Mouse (Mus musculus) right cerebral cortex, postnatal 14 days (tissue): ENCODE measurements around the gene Serpinf2.

ENCODE experiments used
- DNase-seq: peaks from one replicate; pipeline ENCODE4 v3.0.0; 2022

The Serpinf2 gene

DNA sequence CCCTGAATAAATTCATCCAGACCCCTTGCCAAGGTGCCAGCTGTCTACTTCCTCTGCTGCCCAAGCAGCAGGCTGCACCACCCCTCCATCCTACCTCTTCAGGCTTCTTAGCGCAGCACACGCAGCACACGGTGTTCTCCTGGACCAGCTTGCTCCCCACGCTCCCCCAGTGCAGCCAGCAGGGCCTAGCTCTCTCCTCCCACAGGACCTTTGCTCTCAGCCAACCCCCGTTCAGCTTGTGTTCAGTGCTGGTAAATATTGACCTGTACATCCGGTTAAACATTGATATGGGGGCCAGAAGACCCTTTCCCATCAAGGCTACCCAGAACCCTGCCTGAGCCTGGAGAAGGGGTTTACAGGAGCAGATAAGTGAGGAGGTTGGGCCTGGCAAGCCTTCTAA, at the start of gene Serpinf2:
Gene Serpinf2, minus strand, starts transcription at position 229 of the 400 bp plus-strand sequence.
- no peak for DNase-seq

DNA sequence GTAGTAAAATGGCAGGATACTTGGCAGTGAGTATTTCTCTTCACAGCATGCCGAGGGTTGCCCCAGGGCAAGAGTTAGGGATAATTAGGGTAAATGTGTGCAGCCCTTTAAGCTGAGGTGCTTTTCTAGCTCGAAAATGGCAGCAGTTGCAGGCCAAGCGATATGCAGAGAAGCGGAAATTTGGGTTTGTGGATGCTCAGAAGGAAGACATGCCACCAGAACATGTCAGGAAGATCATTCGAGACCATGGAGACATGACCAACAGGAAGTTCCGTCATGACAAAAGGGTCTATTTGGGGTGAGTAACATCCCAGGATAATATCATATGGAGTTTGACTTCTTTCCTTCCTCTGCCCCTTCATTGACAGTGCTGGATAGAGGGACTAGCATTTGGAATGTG, 48.1 kb upstream of the Serpinf2 start:
- no peak for DNase-seq

DNA sequence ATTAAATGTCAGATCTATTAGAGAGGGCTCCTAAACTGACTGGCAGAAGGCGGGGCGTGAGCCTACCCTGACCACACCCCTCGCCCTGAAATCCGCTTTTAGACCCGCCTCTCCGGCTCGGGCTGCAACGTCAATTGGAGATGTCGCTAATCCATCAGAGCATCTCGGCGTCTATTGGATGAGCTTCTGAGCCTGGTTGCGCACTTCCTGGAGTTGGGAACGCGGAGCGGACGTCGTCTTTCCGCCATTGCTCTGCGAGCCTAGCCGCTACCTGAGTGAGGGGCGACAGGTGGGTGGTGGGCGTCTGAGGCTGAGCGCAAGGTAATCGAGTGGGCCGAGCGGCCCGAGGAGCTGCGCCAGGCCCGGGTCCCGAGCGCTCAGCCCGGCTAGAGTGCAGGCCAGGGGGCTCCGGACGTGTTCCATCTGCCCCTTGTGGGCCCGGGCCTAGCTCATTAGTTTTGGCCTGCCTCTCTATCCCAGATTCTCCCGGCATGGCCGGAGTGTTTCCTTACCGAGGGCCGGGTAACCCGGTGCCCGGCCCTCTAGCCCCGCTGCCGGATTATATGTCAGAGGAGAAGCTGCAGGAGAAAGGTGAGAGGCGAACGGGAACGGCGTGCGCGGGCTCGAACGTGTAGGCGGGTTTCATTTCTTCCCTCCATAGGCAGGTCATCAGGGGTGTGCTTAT, 47.4 kb upstream of the Serpinf2 start, which contains the start of gene Prpf8:
Gene Prpf8, plus strand, starts transcription at position 216 of the 685 bp plus-strand sequence.
- peak; percentile 91 for DNase-seq

DNA sequence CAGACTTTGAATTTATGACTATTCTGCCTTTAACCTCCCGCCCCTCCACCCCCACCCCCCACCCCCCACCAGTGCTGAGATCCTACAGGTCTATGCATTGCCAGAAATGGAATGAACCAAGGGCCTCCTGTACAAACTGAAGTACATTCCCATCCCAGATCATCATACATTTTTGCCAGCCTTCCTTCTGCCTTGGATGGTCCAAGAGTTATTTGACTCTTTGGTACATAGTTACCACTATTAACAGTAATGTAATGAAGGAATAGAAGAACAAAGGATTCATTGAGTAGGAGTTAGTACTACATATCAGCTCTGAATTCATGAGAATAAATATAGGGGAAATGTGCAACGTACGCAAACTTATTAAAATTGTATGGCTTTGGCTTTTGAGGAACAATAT, 46.8 kb upstream of the Serpinf2 start:
- DNase-seq = no peak

DNA sequence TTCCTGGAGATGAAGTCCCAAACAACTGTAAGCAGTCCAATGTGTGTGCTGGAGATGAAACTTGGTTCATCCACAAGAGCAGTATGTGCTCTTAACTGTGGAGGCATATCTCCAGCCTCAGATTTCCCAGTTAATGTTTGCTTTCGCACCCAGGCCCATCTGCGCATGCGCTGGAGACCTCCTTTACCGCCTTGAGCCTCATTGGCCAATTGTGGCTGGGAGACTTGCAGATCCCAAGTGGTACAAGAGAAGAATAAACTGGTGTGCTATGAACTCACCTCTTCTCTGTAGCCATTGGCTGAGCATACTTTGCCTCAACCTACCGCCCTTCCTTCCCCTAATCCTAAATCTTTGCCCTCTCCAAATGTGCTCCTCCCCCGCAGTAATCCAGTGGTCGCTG, 34.0 kb upstream of the Serpinf2 start:
- DNase-seq = no peak

DNA sequence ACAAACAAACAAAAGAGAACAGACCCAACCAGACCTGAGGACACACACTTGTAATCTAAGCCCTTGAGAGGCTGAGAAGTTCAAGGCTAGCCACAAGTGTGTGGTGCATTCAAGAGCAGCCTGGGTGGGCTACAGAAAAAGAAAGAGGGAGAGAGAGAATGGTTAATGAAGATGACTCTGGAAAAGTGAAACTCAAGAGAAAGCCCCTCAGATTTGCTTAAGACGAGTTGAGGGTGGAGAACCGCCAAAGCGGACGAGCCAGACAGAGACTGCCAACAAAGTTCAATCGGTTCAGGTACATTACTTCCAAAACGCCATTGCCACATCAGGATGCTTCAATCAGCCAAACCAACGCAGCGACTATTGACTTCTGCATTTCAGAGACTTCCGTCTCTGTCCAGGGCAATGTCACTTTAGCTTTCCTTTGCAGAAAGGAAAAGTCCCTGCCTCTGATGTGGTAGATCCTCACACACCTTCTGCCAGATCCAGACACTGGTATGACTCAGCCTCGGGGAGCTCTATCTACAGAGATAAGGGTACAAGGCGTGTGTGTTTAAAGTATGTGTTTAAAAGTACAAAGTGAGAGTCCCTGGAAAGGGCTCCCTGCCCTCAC, 33.2 kb upstream of the Serpinf2 start:
- no peak for DNase-seq

DNA sequence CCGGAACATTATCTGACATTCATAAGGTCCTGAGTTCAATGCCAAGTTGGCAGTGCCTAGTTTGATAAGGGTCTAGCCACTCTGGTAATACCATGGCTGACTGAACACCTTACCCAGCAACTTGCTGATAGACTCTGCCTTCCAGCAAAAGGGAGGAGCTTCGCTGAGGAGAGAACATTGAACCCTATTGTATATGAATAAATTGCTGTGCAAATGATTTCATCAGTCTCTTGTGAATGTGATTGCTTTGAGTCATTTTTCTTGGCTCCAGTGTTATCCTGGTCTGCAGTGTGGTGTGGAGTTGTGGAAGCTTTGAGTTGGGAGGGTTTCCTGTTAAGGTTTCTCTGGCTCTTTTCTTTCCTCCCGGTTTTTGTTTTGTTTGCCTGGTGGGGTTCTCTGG, 31.3 kb upstream of the Serpinf2 start:
- DNase-seq = no peak

DNA sequence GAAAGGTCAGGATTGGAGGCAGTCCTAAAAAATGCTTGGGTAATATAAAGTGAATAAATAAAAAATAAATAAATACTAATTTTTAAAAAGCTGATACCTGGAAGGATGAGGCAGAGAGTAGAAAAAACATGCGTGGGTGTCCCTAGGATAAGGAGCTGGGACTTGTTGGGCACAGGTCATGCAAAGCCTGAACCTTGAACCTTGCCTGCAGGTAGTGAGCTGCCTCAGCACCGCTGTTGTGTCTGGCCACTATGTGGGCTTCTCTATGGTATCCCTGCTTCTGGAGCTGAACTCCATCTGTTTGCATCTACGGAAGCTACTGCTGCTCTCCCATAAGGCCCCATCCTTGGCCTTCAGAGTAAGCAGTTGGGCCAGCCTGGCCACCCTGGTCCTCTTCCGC, 29.9 kb upstream of the Serpinf2 start:
- no peak for DNase-seq

DNA sequence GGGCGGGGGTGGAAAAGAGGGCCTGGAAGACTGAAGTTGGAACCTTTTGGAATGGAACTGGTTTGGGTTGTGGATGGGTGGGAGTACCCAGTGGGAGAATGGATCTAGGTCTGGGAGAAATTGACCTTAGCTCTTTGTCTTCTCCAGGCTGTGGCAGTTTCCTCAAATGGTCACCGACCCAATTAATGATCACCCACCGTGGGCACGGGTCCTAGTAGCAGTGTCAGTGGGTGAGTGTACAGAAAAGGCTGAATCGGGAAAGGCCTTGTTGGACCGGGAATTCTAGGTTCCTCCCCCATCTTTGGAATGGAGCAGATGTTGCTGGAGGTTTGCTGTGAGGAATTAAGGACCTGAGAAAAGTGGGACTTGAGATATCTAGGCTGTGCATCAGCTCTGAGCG, 29.0 kb upstream of the Serpinf2 start:
- no peak for DNase-seq

DNA sequence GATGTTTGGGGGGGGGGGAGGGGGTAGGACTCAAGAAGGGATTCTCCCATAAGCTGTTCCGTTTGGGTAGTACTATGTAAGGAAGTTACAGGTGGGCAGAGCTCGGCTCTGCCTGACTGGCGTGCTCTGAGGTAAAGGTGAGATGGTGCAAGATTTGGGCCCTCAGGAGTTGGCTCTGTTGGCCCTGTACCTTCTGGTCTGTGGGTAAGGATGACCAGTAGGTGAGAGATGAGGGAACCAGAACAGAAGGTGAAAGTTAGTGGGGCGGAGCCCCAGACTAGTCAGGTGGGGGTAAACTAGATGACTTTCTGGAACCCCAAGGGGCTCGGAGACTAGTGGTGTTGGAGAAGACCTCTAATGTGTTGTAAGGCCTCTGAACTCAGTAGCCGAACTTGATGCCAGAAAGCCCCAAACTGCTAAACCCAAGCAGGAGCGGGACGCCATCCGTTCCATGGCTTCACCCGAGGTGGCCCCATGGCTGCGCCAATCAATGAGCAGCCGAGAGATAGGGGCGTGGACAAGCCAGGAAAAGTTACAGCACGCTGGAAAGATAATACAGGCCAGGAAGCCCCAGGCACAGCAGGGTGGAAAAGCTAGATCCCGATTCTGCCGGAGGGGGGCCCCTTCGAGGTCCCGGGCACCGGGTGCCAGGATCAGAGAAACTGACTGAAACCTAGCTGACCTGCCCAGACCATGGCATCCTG, 28.3 kb upstream of the Serpinf2 start:
- no peak for DNase-seq

DNA sequence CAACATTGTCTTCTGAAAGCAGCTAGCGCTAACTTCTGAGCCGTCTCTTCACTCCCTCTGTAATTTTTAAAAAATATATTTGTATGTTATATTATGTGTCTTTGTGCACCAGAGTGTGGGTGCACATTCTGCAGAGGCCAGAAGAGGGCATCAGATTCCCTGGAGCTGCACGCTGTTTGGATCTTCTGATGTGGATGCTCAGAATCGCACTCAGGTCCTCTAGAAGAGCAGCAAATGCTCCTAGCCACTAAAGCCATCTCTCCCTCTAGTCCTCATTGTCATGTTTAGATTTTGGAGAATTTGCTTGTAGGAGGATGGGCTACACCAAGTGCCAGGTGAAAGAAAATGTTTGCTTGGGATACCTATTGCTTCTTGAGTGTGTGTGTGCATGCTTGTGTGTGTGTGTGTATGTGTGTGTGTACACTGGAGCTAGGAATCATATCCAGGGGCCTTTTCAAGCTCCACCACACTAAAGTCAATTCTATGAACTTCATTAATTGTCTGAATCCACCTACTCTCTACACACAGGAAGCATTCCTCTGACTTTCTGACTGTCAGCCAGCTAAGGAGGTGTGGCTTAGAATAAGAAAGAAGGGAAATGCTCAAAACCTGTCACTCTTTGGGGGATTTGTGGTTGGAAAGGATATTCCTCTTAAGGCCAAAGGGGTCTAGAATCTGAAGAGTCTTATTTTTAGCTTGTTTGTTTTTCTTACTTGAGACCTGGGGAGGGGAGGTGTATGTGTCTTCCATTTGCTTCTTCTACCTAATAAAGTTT, 27.5 kb upstream of the Serpinf2 start:
- no peak for DNase-seq

DNA sequence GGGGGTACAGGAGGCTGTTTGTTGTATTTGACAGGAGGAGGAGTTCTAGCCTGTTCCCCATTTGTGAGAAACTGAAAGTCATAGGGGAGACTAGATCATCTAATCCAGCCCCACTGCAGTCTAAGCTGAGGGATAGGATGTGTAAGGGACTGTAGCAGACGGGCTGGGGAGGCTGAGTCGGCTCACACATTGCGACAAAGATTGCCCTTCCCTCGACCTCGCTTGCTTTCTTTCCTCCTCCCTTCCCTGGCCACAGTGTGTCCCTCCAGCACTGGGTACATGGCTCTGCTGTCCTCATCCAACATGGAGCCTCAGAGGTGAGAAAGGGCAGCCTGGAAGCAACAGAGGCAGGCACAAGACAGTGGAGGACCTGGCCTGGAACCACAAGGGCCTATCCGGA, 25.7 kb upstream of the Serpinf2 start:
- no peak for DNase-seq

DNA sequence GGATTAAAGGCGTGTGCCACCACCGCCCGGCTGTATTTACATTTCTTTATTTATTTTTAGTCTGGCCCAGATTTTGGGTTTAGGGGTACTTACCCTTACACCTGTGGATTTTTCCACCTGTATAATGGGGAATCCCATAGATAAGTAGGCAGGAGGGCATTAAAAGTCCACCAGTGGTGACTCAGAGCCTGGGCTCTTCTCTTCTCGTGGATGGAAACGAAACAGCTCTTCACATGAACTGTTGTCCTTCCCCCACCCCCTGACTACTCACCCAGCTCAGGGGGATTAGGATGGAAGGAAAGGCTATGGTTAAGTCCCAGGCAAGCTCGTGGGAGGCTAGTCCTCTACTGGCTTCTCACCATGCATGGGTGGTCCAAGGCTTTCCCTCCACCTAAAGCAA, 25.0 kb upstream of the Serpinf2 start:
- no peak for DNase-seq

DNA sequence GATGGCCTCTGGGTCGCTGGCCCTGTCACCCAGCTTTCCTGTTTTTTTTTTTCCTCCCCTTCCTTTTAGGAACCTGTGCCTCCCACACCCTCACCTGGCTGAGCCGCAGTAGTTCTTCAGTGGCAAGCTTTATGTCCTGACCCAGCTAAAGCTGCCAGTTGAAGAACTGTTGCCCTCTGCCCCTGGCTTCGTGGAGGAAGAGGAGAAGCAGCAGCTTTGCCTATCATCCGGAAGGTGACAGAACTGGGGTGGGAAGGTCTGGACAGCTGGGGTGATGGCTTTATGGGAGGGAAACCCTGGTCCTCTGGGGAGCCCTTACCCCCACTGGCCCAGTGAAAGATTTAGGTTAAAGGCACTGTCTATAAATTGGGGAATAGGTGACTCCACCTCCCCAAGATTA, 24.2 kb upstream of the Serpinf2 start:
- no peak for DNase-seq

DNA sequence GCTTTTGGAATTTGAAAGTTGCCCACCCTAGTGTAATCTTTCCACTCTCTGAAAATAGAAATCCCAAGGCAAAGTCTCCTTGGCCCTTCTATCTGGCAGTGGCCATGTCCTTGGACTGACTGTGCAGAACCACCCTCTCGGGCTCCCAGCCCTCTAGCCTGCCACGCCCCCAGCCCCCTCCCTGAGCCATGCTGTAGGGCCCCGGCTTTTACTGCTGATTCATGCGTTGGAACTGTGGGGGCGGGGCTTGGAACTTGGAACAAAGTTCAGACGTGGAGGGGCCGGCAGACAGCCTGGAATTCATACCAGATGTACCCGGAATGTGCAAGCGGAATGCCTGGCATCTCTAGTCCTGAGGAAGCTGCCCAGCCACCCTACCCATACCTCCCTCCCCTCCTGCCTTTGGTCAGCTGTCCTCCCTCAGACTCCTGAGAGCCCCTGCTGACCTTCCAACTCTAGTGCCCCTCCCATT, 23.5 kb upstream of the Serpinf2 start:
- peak; percentile 74 for DNase-seq

DNA sequence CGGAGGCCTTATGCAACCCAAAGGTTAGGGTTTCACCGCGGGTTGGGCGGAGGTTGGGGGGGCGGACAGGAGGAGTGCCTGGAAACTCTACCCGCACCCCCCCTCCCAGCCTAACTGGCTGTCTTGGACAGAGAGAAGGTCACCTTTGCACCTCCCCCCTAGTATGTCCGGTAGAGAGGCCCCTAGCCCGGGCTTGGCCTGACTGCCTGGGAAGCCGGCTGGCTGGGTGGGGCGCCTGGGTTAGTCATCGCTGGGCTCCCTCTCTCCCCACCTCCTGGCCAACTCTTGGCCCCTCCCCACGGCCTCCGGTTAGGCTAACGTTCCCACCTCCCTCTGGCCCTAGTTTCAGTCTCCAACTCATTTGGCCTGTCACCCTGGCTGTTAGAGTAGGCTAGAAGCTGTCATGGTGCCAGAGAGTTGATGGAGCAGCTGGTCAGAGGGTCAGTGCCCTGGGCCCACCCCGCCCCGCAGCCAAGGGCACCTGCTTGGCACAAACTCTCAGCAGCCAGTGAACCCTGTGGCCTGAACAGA, 22.9 kb upstream of the Serpinf2 start:
- DNase-seq = no peak

DNA sequence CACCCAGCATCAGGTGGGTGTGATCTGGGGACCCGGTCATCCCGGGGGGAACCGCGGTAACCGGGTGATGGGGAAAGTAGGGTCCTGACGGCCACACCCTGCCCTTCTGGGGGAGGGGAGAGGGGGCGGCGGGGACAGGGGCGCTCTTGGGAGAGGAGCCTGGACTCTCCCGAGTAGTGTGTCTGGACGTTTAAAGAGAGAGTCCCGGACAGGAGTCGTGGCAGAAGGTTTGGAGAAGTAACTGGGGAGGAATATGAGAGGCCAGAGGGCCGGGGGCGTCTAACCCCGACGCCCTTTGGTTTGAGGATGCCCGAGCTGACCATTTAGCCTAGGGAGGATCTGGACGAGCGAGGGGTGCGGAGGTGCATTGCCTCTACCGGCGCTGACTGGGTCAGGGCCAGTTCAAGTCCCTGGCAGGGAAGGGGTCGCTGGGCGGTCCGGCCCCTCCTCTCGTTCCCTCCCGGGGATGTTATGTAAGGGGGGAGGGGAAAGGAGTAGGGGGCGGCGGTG, 22.4 kb upstream of the Serpinf2 start:
- peak; percentile 48 for DNase-seq

DNA sequence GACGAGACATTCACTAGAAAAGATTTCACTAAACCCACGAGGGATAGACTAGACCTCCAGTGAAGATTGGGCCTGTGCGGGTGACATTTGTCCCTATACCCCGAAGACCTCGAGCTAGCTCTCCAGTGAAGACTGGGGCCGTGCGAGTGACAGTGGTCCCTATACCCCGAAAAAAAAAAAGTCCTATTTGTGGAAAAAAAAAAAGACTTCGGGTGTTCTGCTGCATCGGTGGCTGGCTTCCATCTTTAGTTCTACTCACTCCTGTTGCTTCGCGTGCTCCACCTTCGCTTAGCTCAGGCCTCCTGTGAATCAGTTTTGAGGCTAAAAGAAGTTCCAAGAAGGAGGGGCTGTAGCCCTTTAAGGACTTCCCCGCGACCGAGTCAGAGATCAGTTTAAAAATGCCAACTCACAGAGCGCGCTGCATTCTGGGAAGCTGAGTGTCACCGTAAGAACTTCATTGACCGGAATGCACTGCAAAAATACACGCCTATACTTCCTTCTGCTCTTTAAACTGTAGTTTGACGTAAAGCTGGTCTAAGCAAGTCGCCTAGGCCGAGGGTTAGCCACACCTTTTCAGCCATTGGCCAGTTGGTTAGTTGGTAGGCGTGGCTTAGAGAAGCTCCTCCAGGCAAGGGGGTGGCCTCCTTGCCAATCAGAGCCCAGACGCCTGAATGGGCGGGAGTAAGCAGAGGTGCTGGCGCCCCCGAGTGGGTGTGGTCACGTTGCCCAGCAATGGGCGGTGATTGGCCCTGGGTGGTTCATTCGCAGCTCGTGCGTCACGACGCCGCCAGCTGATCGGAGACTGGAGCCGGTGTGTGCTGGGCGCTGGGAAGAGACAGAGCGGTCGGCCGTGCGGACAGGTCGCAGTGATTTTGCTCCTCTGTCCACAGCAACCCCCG, 21.7 kb upstream of the Serpinf2 start, which contains the start of gene Tlcd2:
Gene Tlcd2, plus strand, starts transcription at position 872 of the 899 bp plus-strand sequence.
- DNase-seq = peak; percentile 99

DNA sequence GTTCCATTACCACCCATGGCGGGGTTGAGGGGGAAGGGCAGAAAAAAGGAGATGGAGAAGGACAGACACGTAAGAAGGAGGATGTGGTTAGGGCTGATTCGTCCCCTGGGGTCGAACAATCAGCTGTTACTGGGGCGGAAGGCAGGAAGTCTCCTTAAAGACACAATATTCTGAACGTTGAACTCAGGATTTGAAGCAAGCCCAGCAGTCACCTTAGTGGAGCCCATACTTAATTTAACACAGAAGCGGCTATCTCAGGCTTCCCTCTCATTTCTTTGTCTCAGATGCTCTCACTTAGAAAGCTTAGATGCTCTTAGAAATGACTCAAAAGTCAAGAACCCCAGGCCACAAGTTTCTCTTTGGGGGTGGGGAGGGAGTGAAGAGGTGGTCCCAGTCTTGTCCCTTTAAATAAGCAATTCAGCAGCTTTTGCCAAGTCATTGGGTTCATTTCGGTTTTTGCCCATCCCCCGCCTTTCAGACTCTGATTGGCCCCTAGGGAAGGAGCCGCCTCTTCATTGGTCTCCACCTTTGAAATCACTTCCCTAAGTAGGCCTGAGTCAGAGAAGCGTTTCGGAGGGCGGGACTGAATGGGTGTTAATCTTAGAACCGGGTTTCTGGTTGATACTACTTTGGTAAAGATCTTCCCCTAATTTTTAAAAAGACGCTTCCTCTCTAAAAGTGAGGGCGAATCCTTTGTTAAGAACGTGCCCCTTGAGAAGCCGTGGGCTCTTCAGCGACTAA, 20.9 kb upstream of the Serpinf2 start:
- DNase-seq = peak; percentile 87

DNA sequence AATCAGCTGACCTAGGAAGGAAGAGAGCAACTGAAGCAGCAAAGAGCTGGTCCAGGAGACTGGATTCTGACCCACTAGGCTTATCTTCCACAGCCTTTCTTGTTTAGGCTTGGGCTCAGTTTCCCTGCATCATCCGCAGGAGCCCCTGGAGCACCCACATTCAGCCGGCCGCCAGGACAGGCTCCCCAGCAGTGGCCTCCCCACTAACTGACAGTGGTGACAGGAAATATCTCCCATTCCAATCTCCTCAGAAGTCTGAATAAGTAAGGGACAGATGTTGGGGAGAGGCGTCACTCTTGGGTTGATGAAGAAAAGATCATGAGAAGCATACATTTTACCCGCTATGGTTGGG, 20.3 kb upstream of the Serpinf2 start:
- no peak for DNase-seq

DNA sequence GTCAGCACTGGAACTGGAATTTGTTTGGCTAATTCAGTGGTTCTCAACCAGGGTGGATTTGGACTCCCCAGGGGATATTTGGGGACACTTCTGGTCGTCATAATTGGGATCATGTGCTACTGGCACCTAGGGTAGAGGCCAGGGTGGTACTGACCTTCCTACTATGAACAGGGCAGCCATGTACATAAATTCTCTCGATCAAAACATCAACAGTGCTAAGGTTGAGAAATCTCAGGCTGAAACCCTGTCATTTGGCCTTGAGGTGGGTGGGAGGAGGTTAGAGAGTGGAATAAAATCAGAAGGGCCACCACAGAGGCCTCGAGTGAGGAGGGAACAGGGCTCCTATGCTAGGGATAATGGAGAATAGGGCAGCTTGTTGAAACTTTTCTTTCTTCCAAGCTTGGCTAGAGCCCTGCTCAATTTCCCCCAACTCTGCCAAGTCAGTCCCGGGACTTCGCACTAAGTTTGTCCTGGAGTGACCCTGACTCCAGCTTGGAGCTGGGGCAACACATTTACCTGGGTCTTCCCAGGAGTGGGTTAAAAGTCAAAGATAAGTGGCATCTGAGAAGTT, 19.8 kb upstream of the Serpinf2 start:
- DNase-seq = no peak
